Mouse (Mus musculus) neural tube, embryonic 15.5 days (tissue): ENCODE measurements around the gene 4930404H24Rik. TPM values are rescaled to one million over a fixed set of nuclear protein-coding genes. Genes with fewer than 3 reads are reported as not detected.

Source experiments
- ATAC-seq: fragments of 200-750 bp; cut with Nextera tagmentation; 2 replicates; pipeline ENCODE4 v1.8.0; 2017; ENCODE audit warnings: mild to moderate bottlenecking, moderate TSS enrichment, moderate library complexity; ENCODE audit not compliant: low FRiP score
- H3K27ac ChIP-seq: fragments of 300-500 bp; sonication (generic); replicated peaks from 2 replicates; pipeline ENCODE4 v1.5.1; 2015; ENCODE audit warnings: mild to moderate bottlenecking, inconsistent platforms
- H3K27me3 ChIP-seq: fragments of 300-500 bp; sonication (generic); replicated peaks from 2 replicates; pipeline ENCODE4 v1.6.1; 2015; ENCODE audit warnings: inconsistent platforms
- H3K36me3 ChIP-seq: fragments of 300-500 bp; sonication (generic); 2 replicates; pipeline ENCODE4 v1.6.1; 2015; ENCODE audit warnings: inconsistent platforms
- H3K4me1 ChIP-seq: fragments of 300-500 bp; sonication (generic); 2 replicates; pipeline ENCODE4 v1.6.1; 2015; ENCODE audit warnings: inconsistent platforms
- H3K4me2 ChIP-seq: fragments of 300-500 bp; sonication (generic); 2 replicates; pipeline ENCODE4 v1.6.1; 2015; ENCODE audit warnings: inconsistent platforms, mild to moderate bottlenecking, moderate library complexity
- H3K4me3 ChIP-seq: fragments of 300-500 bp; sonication (generic); replicated peaks from 2 replicates; pipeline ENCODE4 v1.5.1; 2015; ENCODE audit warnings: mild to moderate bottlenecking, inconsistent platforms
- H3K9ac ChIP-seq: fragments of 300-500 bp; sonication (generic); replicated peaks from 2 replicates; pipeline ENCODE4 v1.6.1; 2015; ENCODE audit warnings: mild to moderate bottlenecking, inconsistent platforms
- H3K9me3 ChIP-seq: fragments of 300-500 bp; sonication (generic); replicated peaks from 2 replicates; pipeline ENCODE4 v1.6.1; 2016; ENCODE audit warnings: inconsistent platforms
- WGBS: fragments of 180-500 bp; shearing (Covaris S2); methylation state at CpG from one replicate; pipeline ENCODE4 v1.1.7; 2015; ENCODE audit warnings: mixed read lengths; 5-methylcytosine and 5-hydroxymethylcytosine counted together
- polyA plus RNA-seq: library from polyadenylated mRNA; unstranded; fragments of >200 nt; fragmentation: Nextera tagmentation; extraction: Ambion mirVana; gene quantifications from 2 replicates; pipeline ENCODE4 v1.2.1, GENCODE M21; 2015

4930404H24Rik gene
- polyA plus RNA-seq, 1 experiment from 2014 or later: not detected

GRCm38 (mm10) chr2:153481108-153481860 is 11.3 kb upstream of the 4930404H24Rik start:
- Histone ChIP-seq H3K4me2 (no peak overlapping the region), H3K27ac (no peak overlapping the region), H3K9me3 (no peaks in the 10 kb centered on the region), H3K27me3 (no peaks in the 10 kb centered on the region; the same call in 1 of the 2 replicates), H3K9ac (no peak overlapping the region), H3K4me1 (peaks cover 45% of the 10 kb centered on the region), H3K36me3 (peaks cover 7% of the 10 kb centered on the region; the same call in 1 of the 2 replicates), H3K4me3 (no peak overlapping the region)
- WGBS: 69% methylated on average over 7 of the region's 7 CpGs
- ATAC-seq: no peak

- ATAC-seq: no peak
- H3K4me3 ChIP-seq: no peak overlapping the region
- H3K36me3 ChIP-seq: peaks cover 7% of the 10 kb centered on the region; the same call in 1 of the 2 replicates
- H3K4me2 ChIP-seq: no peak overlapping the region
- H3K27me3 ChIP-seq: no peaks in the 10 kb centered on the region; the same call in 1 of the 2 replicates
- no peak overlapping the region for H3K9ac ChIP-seq
- no peak overlapping the region for H3K27ac ChIP-seq
- H3K9me3 ChIP-seq: no peaks in the 10 kb centered on the region
- 81% methylated on average over 2 of the region's 2 CpGs for WGBS
- peaks cover 44% of the 10 kb centered on the region for H3K4me1 ChIP-seq
Measured at GRCm38 (mm10) chr2:153481861-153482120, 10.8 kb upstream of the 4930404H24Rik start.

GRCm38 (mm10) chr2:153483118-153483983 is 9.2 kb upstream of the 4930404H24Rik start:
- Histone ChIP-seq H3K27ac (peak overlapping the region; percentile 77), H3K9ac (peak overlapping the region; percentile 21), H3K36me3 (no peaks in the 10 kb centered on the region), H3K27me3 (no peaks in the 10 kb centered on the region), H3K9me3 (no peaks in the 10 kb centered on the region), H3K4me1 (peaks cover 43% of the 10 kb centered on the region), H3K4me3 (no peak overlapping the region), H3K4me2 (peak overlapping the region; percentile 42)
- ATAC-seq: peak; percentile 49
- WGBS: 8% methylated on average over 20 of the region's 20 CpGs

- WGBS: 20% methylated on average over 4 of the region's 4 CpGs
- no peak overlapping the region for H3K4me2 ChIP-seq
Measured at GRCm38 (mm10) chr2:153484071-153484470, 8.5 kb upstream of the 4930404H24Rik start.

GRCm38 (mm10) chr2:153490116-153490515 is 2.5 kb upstream of the 4930404H24Rik start:
- peaks cover 40% of the 10 kb centered on the region for H3K4me1 ChIP-seq
- H3K4me2 ChIP-seq: no peak overlapping the region
- WGBS: 93% methylated on average over 1 of the region's 1 CpGs
- H3K27ac ChIP-seq: no peak overlapping the region
- H3K36me3 ChIP-seq: no peaks in the 10 kb centered on the region
- H3K27me3 ChIP-seq: no peaks in the 10 kb centered on the region
- H3K9ac ChIP-seq: no peak overlapping the region
- no peaks in the 10 kb centered on the region for H3K9me3 ChIP-seq
- no peak for ATAC-seq
- H3K4me3 ChIP-seq: no peak overlapping the region

More at GRCm38 (mm10) chr2:153484071-153484470, 8.5 kb upstream of the 4930404H24Rik start:
- Histone ChIP-seq H3K36me3 (no peaks in the 10 kb centered on the region), H3K9me3 (no peaks in the 10 kb centered on the region), H3K27me3 (no peaks in the 10 kb centered on the region), H3K4me3 (no peak overlapping the region), H3K9ac (no peak overlapping the region; the same call in 1 of the 2 replicates), H3K4me1 (peaks cover 37% of the 10 kb centered on the region), H3K27ac (peak overlapping the region; percentile 77)
- ATAC-seq: peak; percentile 8; the same call in 1 of the 2 replicates

- Histone ChIP-seq H3K4me2 (peak overlapping the region; percentile 89; the same call in 1 of the 2 replicates), H3K36me3 (no peaks in the 10 kb centered on the region), H3K27me3 (no peaks in the 10 kb centered on the region), H3K4me3 (no peak overlapping the region), H3K4me1 (peaks cover 41% of the 10 kb centered on the region), H3K9me3 (no peaks in the 10 kb centered on the region), H3K9ac (no peak overlapping the region), H3K27ac (no peak overlapping the region; the same call in 1 of the 2 replicates)
- 16% methylated on average over 5 of the region's 5 CpGs for WGBS
- ATAC-seq: no peak
Measured at GRCm38 (mm10) chr2:153490940-153491339, 1.6 kb upstream of the 4930404H24Rik start.

- Histone ChIP-seq H3K27ac (peak overlapping the region; percentile 97), H3K9me3 (no peaks in the 10 kb centered on the region), H3K27me3 (no peaks in the 10 kb centered on the region), H3K4me1 (peaks cover 47% of the 10 kb centered on the region), H3K4me3 (peak overlapping the region; percentile 59), H3K36me3 (no peaks in the 10 kb centered on the region), H3K4me2 (peak overlapping the region; percentile 89), H3K9ac (peak overlapping the region; percentile 76)
- no peak for ATAC-seq
- 4% methylated on average over 18 of the region's 18 CpGs for WGBS
Measured at GRCm38 (mm10) chr2:153491512-153492178, 945 bp upstream of the 4930404H24Rik start.

- Histone ChIP-seq H3K9ac (peak overlapping the region; percentile 76), H3K4me3 (peak overlapping the region; percentile 59), H3K4me2 (peak overlapping the region; percentile 89), H3K27ac (peak overlapping the region; percentile 97), H3K36me3 (no peaks in the 10 kb centered on the region), H3K9me3 (no peaks in the 10 kb centered on the region), H3K4me1 (peaks cover 52% of the 10 kb centered on the region), H3K27me3 (no peaks in the 10 kb centered on the region)
- under 1% methylated on average over 23 of the region's 24 CpGs for WGBS
- ATAC-seq: peak; percentile 32
Measured at GRCm38 (mm10) chr2:153492179-153492517, 442 bp upstream of the 4930404H24Rik start.

- H3K9me3 ChIP-seq: no peaks in the 10 kb centered on the region
- ATAC-seq: peak; percentile 2
- peak overlapping the region; percentile 48 for H3K9ac ChIP-seq
- H3K27ac ChIP-seq: peak overlapping the region; percentile 97
- H3K4me2 ChIP-seq: peak overlapping the region; percentile 89
- no peaks in the 10 kb centered on the region for H3K36me3 ChIP-seq
- H3K4me3 ChIP-seq: peak overlapping the region; percentile 59
- H3K4me1 ChIP-seq: peaks cover 63% of the 10 kb centered on the region
- 9% methylated on average over 2 of the region's 2 CpGs for WGBS
- no peaks in the 10 kb centered on the region for H3K27me3 ChIP-seq
Measured at GRCm38 (mm10) chr2:153493393-153493731, 772 bp downstream of the 4930404H24Rik start.

- Histone ChIP-seq H3K4me3 (no peak overlapping the region), H3K4me2 (peak overlapping the region; percentile 89), H3K9me3 (no peaks in the 10 kb centered on the region), H3K4me1 (peaks cover 63% of the 10 kb centered on the region), H3K27me3 (no peaks in the 10 kb centered on the region), H3K9ac (peak overlapping the region; percentile 28; the same call in 1 of the 2 replicates), H3K27ac (peak overlapping the region; percentile 97), H3K36me3 (no peaks in the 10 kb centered on the region)
- no peak for ATAC-seq
- WGBS: 20% methylated on average over 6 of the region's 6 CpGs
Measured at GRCm38 (mm10) chr2:153493781-153494292, 1.2 kb downstream of the 4930404H24Rik start.

GRCm38 (mm10) chr2:153494293-153494811 is 1.8 kb downstream of the 4930404H24Rik start:
- Histone ChIP-seq H3K9me3 (no peaks in the 10 kb centered on the region), H3K9ac (peak overlapping the region; percentile 28; the same call in 1 of the 2 replicates), H3K36me3 (no peaks in the 10 kb centered on the region), H3K27me3 (no peaks in the 10 kb centered on the region), H3K4me2 (peak overlapping the region; percentile 89; the same call in 1 of the 2 replicates), H3K27ac (peak overlapping the region; percentile 97), H3K4me3 (no peak overlapping the region), H3K4me1 (peaks cover 63% of the 10 kb centered on the region)
- no peak for ATAC-seq
- 25% methylated on average over 9 of the region's 9 CpGs for WGBS
